Mouse (Mus musculus): ENCODE results near the gene Gm29427. TPM values are rescaled to one million over a fixed set of nuclear protein-coding genes. Genes with fewer than 3 reads are reported as not detected.

Gene Gm29427
- polyA plus RNA-seq, 1 experiment from 2014 or later = not detected

DNA sequence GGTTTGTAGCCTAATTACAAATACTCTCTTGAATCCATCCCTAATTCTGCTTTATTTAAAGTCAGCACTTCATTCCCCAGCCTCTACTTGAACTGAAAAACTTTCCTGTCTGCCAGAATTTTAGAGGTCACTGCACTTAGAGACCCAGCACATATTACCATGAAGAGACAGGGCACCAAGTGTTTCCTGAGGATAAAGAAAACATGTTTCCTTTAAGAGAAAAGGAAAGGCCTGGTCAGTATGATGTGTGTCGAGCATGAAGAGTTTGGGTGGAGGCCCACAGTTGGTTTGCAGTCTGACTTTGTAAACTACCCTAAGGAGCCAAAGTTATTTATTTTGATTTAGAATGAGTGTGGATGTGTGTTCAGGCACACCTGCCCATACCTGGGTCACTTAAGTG, 12.5 kb upstream of the Gm29427 start:
- Histone ChIP-seq H3K27me3 (replicated peaks; ENCODE audit: control insufficient read depth, insufficient read depth, low read length) (no peaks in the 10 kb centered on the region), H3K9me3 (ENCODE audit: control insufficient read depth, low read length) (no peaks in the 10 kb centered on the region), H3K4me2 (ENCODE audit: low read depth, low read length) (no peak overlapping the region), H3K27ac (replicated peaks; ENCODE audit: low read depth, low read length) (no peak overlapping the region), H3K4me3 (ENCODE audit: low read depth, low read length) (no peak overlapping the region), H3K36me3 (ENCODE audit: control insufficient read depth, insufficient read depth, low read length) (no peaks in the 10 kb centered on the region; the same call in 1 of the 2 replicates), H3K9ac (ENCODE audit: low read depth, low read length) (no peak overlapping the region), H3K4me1 (ENCODE audit: control insufficient read depth, insufficient read depth, low read length) (no peaks in the 10 kb centered on the region)
- DNase-seq (ENCODE audit: low spot score) (no peak), ATAC-seq (ENCODE audit: low read depth) (no peak)
- WGBS = 49% methylated on average over 1 of the region's 1 CpGs

GRCm38 (mm10) chr1:130726396-130726795, 10.8 kb upstream of the Gm29427 start:
- no peak overlapping the region for H3K4me2 ChIP-seq (ENCODE audit: low read depth, low read length)
- WGBS = 87% methylated on average over 2 of the region's 2 CpGs
- no peak overlapping the region for H3K27ac ChIP-seq (replicated peaks; ENCODE audit: low read depth, low read length)
- no peaks in the 10 kb centered on the region for H3K4me1 ChIP-seq (ENCODE audit: control insufficient read depth, insufficient read depth, low read length)
- DNase-seq (ENCODE audit: low spot score) = no peak
- no peak overlapping the region for H3K4me3 ChIP-seq (ENCODE audit: low read depth, low read length)
- ATAC-seq (ENCODE audit: low read depth) = no peak
- no peak overlapping the region for H3K9ac ChIP-seq (ENCODE audit: low read depth, low read length)
- no peaks in the 10 kb centered on the region for H3K9me3 ChIP-seq (ENCODE audit: control insufficient read depth, low read length)
- no peaks in the 10 kb centered on the region; the same call in 1 of the 2 replicates for H3K36me3 ChIP-seq (ENCODE audit: control insufficient read depth, insufficient read depth, low read length)
- no peaks in the 10 kb centered on the region for H3K27me3 ChIP-seq (replicated peaks; ENCODE audit: control insufficient read depth, insufficient read depth, low read length)

DNA sequence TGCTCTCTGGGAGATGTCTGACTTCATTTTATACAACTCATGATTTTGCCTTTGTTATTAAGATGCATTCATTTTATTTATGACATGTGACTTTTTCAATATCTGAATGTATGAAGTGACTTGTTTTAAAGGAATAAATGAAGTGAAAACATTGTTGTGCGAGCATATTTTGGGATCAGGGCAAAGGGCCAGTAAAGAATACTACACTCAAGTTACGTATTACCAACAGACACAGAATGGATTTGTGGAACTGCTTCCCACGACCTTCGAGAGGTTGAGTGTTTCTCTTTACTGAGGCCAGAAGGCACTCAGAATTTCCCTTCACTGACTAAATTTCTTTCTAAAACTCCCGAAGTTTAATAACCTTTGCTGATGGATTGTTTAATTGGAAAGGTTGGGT, 8.6 kb upstream of the Gm29427 start:
- Histone ChIP-seq H3K9me3 (ENCODE audit: control insufficient read depth, low read length) (no peaks in the 10 kb centered on the region), H3K27ac (replicated peaks; ENCODE audit: low read depth, low read length) (no peak overlapping the region), H3K4me1 (ENCODE audit: control insufficient read depth, insufficient read depth, low read length) (no peaks in the 10 kb centered on the region), H3K9ac (ENCODE audit: low read depth, low read length) (no peak overlapping the region), H3K4me2 (ENCODE audit: low read depth, low read length) (no peak overlapping the region), H3K27me3 (replicated peaks; ENCODE audit: control insufficient read depth, insufficient read depth, low read length) (no peaks in the 10 kb centered on the region), H3K36me3 (ENCODE audit: control insufficient read depth, insufficient read depth, low read length) (peaks cover 4% of the 10 kb centered on the region), H3K4me3 (ENCODE audit: low read depth, low read length) (no peak overlapping the region)
- no peak for ATAC-seq (ENCODE audit: low read depth)
- 91% methylated on average over 5 of the region's 5 CpGs for WGBS
- DNase-seq (ENCODE audit: low spot score) = no peak

DNA sequence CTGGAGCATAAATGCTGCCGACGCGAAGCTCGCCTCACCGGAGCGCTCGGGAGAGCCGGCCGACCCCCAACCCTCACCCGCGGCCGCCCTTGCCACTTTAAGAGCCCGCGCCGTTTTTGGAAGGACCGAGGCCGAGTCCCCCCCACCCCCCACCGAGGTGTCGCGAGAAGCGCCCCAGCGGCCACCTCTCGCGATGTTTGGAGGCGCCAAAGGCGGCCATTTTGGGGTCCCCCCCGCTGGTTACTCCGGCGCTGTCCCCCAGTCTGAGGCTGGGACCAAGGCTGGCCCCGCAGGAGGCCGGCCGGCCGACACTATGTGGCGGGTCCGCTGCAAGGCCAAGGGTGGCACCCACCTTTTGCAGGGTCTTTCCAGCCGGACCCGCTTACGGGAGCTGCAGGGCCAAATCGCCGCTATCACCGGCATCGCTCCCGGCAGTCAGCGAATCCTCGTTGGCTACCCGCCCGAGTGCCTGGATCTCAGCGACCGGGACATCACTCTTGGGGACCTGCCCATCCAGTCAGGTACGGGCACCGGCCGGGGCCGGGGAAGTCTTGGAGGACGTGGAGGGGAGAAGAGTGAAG, 1.8 kb upstream of the Gm29427 start, which contains the start of gene Yod1:
Gene Yod1, plus strand, starts transcription at position 37 of the 581 bp plus-strand sequence.
- peak within 1 kb of the TSS; percentile 97 for H3K4me3 ChIP-seq (ENCODE audit: low read depth, low read length)
- H3K9ac ChIP-seq (ENCODE audit: low read depth, low read length) = peak within 1 kb of the TSS; percentile 98
- H3K4me2 ChIP-seq (ENCODE audit: low read depth, low read length) = peak within 1 kb of the TSS; percentile 98
- 0% methylated on average over 49 of the region's 54 CpGs for WGBS
- DNase-seq (ENCODE audit: low spot score) = peak; percentile 94
- peaks cover 8% of the 10 kb centered on the region for H3K4me1 ChIP-seq (ENCODE audit: control insufficient read depth, insufficient read depth, low read length)
- peak; percentile 71 for ATAC-seq (ENCODE audit: low read depth)
- peak within 1 kb of the TSS; percentile 69 for H3K27ac ChIP-seq (replicated peaks; ENCODE audit: low read depth, low read length)
- H3K27me3 ChIP-seq (replicated peaks; ENCODE audit: control insufficient read depth, insufficient read depth, low read length) = no peaks in the 10 kb centered on the region
- H3K36me3 ChIP-seq (ENCODE audit: control insufficient read depth, insufficient read depth, low read length) = peaks cover 6% of the 10 kb centered on the region; the same call in 1 of the 2 replicates
- no peaks in the 10 kb centered on the region for H3K9me3 ChIP-seq (ENCODE audit: control insufficient read depth, low read length)

- Histone ChIP-seq H3K9me3 (ENCODE audit: control insufficient read depth, low read length) (no peaks in the 10 kb centered on the region), H3K36me3 (ENCODE audit: control insufficient read depth, insufficient read depth, low read length) (peaks cover 6% of the 10 kb centered on the region; the same call in 1 of the 2 replicates), H3K27me3 (replicated peaks; ENCODE audit: control insufficient read depth, insufficient read depth, low read length) (no peaks in the 10 kb centered on the region), H3K4me2 (ENCODE audit: low read depth, low read length) (peak overlapping the region; percentile 98), H3K9ac (ENCODE audit: low read depth, low read length) (peak overlapping the region; percentile 98), H3K4me3 (ENCODE audit: low read depth, low read length) (peak overlapping the region; percentile 97), H3K4me1 (ENCODE audit: control insufficient read depth, insufficient read depth, low read length) (peaks cover 8% of the 10 kb centered on the region), H3K27ac (replicated peaks; ENCODE audit: low read depth, low read length) (peak overlapping the region; percentile 69)
- WGBS = under 1% methylated on average over 42 of the region's 42 CpGs
- DNase-seq (ENCODE audit: low spot score) (peak; percentile 31), ATAC-seq (ENCODE audit: low read depth) (no peak)
Measured at GRCm38 (mm10) chr1:130716513-130717290, 1.1 kb upstream of the Gm29427 start.

- peak overlapping the region; percentile 63; the same call in 1 of the 2 replicates for H3K27ac ChIP-seq (replicated peaks; ENCODE audit: low read depth, low read length)
- peak overlapping the region; percentile 97 for H3K4me3 ChIP-seq (ENCODE audit: low read depth, low read length)
- H3K36me3 ChIP-seq (ENCODE audit: control insufficient read depth, insufficient read depth, low read length) = peaks cover 8% of the 10 kb centered on the region
- H3K27me3 ChIP-seq (replicated peaks; ENCODE audit: control insufficient read depth, insufficient read depth, low read length) = no peaks in the 10 kb centered on the region
- no peak for DNase-seq (ENCODE audit: low spot score)
- WGBS = 0% methylated on average over 3 of the region's 3 CpGs
- H3K9ac ChIP-seq (ENCODE audit: low read depth, low read length) = peak overlapping the region; percentile 98
- peak overlapping the region; percentile 98 for H3K4me2 ChIP-seq (ENCODE audit: low read depth, low read length)
- H3K4me1 ChIP-seq (ENCODE audit: control insufficient read depth, insufficient read depth, low read length) = peaks cover 8% of the 10 kb centered on the region
- no peaks in the 10 kb centered on the region for H3K9me3 ChIP-seq (ENCODE audit: control insufficient read depth, low read length)
- peak; percentile 5 for ATAC-seq (ENCODE audit: low read depth)
Measured at GRCm38 (mm10) chr1:130716218-130716512, 566 bp upstream of the Gm29427 start.

DNA sequence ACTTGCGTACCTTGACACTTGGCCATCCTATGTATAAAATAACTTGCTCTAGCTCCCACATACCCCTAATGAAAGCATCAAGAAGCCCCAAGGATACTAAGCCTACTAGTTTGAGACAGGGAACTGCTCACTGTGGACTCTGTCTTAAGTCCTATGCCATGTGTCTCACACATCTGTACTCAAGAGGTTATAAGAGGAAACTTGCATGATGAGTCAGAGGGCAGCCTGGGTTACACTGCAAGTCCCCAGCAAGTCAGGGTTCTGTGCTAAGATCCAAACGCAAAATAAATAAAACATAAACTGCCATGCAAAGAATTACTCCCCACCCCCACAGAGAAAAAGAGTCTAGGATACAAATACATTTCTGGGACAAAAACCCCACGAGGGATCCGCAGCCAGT, 1.6 kb downstream of the Gm29427 start:
- H3K27ac ChIP-seq (replicated peaks; ENCODE audit: low read depth, low read length) = no peak overlapping the region
- peaks cover 7% of the 10 kb centered on the region; the same call in 1 of the 2 replicates for H3K36me3 ChIP-seq (ENCODE audit: control insufficient read depth, insufficient read depth, low read length)
- DNase-seq (ENCODE audit: low spot score) (no peak), ATAC-seq (ENCODE audit: low read depth) (no peak)
- 74% methylated on average over 4 of the region's 4 CpGs for WGBS
- H3K4me1 ChIP-seq (ENCODE audit: control insufficient read depth, insufficient read depth, low read length) = peaks cover 8% of the 10 kb centered on the region
- no peak overlapping the region for H3K4me2 ChIP-seq (ENCODE audit: low read depth, low read length)
- no peak overlapping the region for H3K9ac ChIP-seq (ENCODE audit: low read depth, low read length)
- H3K9me3 ChIP-seq (ENCODE audit: control insufficient read depth, low read length) = no peaks in the 10 kb centered on the region
- H3K4me3 ChIP-seq (ENCODE audit: low read depth, low read length) = no peak overlapping the region
- H3K27me3 ChIP-seq (replicated peaks; ENCODE audit: control insufficient read depth, insufficient read depth, low read length) = no peaks in the 10 kb centered on the region

GRCm38 (mm10) chr1:130710283-130711080, 5.1 kb downstream of the Gm29427 start:
- Histone ChIP-seq H3K27me3 (replicated peaks; ENCODE audit: control insufficient read depth, insufficient read depth, low read length) (no peaks in the 10 kb centered on the region), H3K4me2 (ENCODE audit: low read depth, low read length) (no peak overlapping the region), H3K9me3 (ENCODE audit: control insufficient read depth, low read length) (no peaks in the 10 kb centered on the region), H3K36me3 (ENCODE audit: control insufficient read depth, insufficient read depth, low read length) (peaks cover 27% of the 10 kb centered on the region; the same call in 1 of the 2 replicates), H3K4me1 (ENCODE audit: control insufficient read depth, insufficient read depth, low read length) (no peaks in the 10 kb centered on the region), H3K4me3 (ENCODE audit: low read depth, low read length) (no peak overlapping the region), H3K9ac (ENCODE audit: low read depth, low read length) (no peak overlapping the region), H3K27ac (replicated peaks; ENCODE audit: low read depth, low read length) (no peak overlapping the region)
- ATAC-seq (ENCODE audit: low read depth) = no peak
- WGBS = 92% methylated on average over 22 of the region's 22 CpGs
- DNase-seq (ENCODE audit: low spot score) = no peak
